Mouse (Mus musculus): Measurements from ENCODE around the gene Ccdc40.
"Not testable (repeated sequence)": the region's sequence is repeated elsewhere in the genome, so short reads cannot be mapped to it uniquely, and the experiment has no call there.

DNA sequence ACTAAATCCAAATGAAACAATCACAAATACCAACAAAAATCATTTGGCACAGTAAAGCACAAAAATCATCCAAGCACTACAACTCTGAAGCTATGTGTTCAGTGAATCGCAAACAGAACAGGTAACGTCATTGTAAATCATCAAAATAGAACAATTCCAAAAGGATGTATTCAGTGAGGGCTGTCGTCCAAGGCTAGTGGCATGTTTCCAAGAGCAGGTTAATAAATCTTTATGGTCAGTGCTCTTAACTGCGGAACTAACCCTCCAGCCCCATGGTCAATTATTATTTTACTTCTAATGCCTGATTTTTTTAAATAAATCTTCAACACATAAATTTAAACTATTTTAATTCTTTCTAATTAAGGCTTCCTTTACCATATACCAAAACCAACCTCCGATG lies 28.2 kb downstream of the Ccdc40 start:
- not testable (repeated sequence) for TF ChIP-seq EP300, CTCF (IDR thresholded peaks at IDR 0.05)
